Mouse (Mus musculus): ENCODE results near the gene Ccdc87.
"Not testable (repeated sequence)": the region's sequence is repeated elsewhere in the genome, so short reads cannot be mapped to it uniquely, and the experiment has no call there.

Gene Ccdc87

DNA sequence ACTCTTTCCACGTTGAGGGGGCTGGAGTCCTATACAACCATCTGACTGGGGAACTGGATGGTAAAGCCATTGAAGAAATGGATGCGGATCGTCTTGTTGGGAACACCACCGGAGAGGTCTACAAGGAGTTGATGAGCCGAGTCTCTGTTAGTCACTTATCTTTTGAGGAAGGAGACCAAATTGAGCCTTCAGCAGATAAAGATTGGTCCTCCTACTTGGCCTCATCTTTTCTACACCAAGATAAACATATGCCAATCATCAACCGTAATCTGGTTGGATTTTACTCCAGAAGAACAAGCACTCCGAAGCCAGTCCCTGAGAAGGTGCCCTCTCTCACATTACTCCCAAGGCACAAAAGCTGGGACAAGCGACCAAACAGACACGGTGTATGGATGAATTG is 1.7 kb downstream of the Ccdc87 start:
- no peak for DNase-seq

DNA sequence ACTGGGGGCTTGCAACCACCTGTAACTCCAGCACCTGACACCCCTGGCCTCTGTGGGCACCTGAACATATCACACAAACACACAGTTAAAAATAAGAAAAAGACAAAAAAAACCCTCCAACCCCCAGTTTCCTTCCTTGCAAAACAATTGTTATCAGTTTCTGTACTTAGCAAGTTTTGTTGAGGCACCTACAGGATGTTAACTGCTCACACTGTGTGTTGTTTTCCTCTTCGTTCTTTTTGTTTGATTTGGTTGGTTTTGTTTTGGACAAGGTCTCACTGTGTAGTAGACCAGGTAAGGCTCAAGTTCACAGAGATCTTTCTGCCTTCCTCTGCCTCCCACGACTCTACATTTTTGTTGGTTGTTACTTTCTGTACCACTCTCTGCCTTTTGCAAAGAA is 3.4 kb downstream of the Ccdc87 start:
- no peak for DNase-seq

DNA sequence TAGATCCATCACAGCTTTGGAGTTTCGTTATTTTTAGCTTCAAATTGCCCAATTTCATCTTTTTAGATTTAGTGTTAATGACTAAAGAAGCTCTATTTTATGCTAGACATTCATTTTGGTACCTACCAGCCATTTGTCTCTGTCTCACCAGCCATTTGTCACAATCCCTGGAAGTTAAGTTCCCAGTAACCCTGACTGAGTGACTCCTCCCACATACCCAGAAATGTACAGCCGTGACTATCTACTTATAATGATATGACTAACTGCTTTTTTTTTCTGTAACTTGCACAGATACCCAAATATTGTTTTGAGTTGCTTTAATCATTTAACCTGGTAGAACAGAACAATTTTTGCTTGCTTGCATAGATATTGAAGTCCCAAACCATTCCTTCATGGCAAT is 6.7 kb downstream of the Ccdc87 start:
- no peak for DNase-seq

DNA sequence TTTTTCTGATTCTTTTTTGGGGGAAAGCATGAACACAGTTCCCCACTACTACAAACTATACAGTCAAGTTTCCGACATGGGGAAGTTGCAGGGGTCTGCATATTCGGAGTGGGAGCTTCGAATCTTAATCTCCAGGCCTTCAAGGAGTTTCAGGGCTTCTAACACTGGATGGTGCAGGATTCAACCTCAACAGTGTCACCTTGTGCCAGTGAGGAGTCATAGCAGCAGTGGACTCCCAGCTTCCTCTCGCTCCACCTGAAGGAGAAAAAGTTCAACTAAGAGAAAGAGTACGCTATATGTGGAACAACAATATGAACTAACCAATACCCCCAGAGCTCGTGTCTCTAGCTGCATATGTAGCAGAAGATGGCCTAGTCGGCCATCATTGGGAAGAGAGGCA is 8.3 kb downstream of the Ccdc87 start:
- no peak for DNase-seq

DNA sequence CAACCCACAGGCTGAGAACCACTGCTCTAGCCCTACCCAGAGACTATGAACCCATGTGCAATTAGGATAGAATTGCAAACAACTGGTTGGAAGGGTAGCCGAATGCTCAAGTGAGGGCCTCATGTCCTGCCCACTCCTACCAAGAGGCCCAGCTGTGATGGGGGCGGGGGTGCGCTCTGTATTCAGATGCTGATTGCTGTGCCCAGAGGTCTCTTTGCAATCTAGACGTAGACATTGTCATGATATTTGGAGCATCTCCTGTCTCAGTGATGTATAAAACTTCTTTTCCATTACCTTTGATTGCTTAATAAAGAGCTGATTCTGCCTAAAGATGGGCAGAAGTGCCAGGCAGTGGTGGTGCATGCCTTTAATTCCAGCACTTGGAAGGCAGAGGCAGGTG is 10.6 kb downstream of the Ccdc87 start:
- no peak for DNase-seq

DNA sequence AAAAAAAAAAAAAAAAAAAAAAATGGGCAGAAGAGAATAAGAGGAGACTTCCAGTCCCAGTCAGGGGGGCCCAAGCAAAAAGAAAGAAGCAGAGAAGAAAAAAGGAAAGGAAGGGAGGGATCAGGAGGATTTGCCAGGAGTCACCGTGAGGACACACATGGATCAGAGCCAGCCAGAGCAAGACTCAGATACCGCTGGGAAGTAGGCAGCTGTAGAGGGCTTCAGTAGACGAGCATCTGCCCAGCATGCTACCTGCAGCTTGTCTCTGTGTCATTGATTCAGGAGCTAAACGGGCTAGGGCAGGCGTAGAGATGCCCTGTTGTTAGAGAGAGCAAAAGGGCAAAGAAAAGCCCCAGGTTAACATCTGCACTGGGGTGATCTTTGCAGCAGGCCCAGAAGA is 11.1 kb downstream of the Ccdc87 start:
- DNase-seq, result no peak

DNA sequence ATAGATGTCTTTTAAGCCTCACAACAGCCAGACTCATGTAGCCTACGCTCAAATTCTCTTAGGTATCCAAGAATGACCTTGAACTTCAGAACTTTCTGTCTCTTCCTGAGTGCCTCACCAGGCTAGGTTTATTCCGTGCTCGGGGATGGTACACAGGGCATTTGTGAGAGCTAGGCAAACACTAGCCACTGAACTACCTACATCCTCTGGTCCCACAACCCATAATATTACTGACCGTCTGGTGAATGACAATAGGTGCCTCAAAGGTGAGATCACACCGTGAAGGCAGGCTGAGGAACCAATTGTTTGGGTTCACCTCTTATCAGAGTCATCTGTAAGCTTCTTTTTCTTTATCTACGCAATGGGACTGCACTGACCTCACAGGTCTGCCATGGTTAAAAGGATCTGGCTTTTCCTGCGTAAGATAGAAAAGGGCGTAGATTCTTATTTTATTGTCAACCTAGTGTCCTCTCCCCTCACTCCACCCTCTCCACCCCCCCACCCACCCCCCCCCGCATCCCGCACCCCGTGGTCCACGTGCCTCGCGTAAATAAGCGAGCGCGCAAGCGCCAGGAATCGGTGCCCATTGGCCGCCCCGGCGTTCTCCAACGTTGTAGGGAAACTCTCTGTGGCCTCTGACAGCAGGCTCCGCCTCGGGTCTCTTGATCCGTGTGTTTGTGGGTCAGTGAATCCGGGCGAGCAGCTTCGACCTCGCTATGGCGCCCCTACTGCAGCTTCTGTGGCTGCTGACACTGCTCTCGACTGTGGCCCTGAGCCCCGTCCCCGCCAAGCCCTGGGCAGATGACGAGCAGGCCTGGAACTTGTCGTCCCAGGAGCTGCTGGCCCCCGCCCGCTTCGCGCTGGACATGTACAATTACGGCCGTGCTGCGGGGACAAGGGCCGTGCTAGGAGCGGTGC is 15.6 kb downstream of the Ccdc87 start, which contains the start of gene Ctsf:
Ctsf (plus strand) TSS at position 579 of the 918 bp plus-strand sequence.
- DNase-seq, result peak; percentile 96

DNA sequence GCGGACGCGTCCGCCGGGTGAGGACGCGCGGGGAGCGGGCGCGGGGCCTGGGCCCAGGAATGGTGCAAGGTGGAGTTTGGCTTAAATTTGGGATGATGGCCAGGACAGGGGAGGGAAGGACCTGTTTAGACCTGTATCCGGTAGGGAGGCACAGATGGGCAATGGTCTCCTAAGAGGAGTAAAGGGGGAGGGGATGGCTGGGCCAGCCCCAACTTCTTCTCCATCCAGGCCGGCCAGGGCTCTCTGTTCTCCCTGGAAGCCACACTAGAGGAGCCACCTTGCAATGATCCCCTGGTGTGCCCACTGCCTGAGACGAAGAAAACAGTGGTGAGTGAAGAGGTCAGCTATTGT is 16.3 kb downstream of the Ccdc87 start:
- DNase-seq, result no peak

DNA sequence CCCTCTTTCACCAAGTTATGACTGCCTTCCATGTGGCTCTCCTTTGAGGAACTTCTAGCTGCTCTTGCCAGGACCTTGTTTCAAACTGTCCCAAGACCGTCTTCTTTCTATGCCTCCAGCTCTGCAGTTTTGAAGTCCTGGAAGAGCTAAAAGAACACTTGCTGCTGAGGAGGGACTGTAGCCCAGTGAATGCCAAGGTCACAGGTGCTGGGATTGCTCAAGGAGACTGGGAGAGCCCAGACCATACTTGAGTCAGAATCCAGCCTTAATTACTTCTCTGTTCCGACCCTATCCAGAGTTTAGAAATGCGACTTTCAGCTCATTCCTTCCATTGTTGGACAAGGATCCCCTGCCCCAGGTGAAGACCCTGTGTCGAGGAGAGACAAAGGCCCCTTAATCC is 16.8 kb downstream of the Ccdc87 start:
- no peak for DNase-seq

DNA sequence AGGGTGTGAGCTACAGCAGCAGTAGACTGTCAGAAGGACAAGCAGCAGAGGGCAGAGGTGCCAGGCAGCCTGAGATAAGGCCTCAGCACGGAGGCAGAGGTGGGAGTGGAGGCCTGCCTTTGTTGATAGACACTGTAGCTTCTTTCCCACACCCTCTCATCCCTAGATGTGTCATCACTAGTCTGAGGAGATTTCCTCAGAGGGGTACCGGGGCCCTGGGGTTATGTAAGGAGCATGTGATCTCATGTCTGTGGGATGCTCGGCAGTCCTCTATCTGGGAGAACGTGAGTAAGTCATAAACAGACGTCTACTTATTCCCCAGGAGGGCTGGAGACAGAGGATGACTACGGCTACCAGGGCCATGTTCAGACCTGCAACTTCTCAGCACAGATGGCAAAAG is 19.9 kb downstream of the Ccdc87 start:
- DNase-seq, result no peak

DNA sequence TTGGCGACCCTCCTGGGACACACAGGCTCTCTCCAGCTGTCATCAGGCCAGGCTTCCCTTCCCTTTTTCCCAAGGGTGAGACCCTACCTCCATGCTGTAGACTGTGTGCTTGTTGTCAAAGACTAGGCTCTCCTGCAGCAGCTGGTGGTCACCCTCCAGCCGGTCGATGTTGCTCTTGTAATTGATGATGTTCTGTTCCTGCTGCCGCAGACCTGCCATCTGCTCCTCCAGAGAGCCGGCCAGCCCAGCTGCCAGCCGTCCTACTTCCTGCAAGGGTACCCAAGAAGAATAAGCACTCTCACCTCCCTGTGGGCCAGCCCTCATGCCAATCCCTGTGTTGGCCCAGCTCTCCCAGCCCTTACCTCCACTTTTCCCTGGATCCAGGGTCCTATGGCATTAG is 23.9 kb downstream of the Ccdc87 start:
- DNase-seq, result no peak

DNA sequence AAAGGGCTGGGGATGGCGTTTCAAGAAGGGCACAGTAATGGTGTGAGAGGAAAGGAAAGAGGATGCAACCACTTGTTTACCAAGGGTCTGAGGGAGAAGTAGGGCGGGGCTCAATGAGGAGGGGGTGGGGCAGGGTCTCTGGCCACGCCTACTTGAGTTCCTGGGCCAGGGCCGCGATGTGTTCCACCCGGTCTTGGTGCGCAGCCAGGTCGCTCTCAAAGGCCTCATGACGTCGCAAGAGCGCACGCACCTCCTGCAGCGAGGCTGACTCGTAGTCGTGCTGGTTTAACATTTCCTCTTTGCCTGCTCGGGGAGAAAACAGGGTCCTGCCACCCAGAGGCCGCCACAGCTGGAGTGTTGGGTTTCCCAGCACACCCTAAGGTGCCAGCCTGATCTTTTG is 26.0 kb downstream of the Ccdc87 start:
- no peak for DNase-seq

DNA sequence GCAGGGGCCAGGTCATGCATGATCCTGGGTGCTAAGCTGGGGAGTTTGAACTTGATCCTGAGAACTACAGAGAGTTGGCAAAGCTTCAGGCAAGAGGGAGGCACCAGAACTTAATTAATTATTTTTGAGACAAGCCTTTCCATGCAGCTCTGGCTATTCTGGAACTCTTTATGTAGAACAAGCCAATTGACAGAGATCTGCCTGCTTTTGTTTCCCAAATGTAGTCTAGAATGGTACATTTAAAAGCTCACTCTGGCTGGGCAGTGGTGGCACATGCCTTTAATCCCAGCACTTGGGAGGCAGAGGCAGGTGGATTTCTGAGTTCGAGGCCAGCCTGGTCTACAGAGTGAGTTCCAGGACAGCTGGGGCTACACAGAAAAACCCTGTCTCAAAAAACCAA is 35.4 kb downstream of the Ccdc87 start:
- DNase-seq, result not testable (repeated sequence)

DNA sequence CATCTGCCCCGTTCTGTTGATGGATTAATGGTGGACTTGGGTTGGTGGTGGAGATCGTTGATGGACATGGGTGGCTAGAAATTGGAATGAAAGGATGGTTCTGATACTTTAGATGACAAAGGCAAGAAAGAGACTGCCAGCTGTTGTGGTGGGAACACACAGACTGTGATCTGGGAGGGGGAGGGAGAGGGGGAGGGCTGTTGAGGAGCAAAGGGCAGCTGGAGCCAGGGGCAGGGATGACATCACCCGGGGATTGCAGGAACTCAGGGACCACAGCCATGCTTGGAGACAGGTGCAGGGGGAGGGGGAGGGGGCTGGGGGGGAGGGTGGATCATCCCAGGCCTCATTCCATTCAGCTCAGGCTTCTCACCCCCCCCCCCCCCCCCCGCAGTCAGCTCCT is 37.1 kb downstream of the Ccdc87 start:
- DNase-seq, result no peak

DNA sequence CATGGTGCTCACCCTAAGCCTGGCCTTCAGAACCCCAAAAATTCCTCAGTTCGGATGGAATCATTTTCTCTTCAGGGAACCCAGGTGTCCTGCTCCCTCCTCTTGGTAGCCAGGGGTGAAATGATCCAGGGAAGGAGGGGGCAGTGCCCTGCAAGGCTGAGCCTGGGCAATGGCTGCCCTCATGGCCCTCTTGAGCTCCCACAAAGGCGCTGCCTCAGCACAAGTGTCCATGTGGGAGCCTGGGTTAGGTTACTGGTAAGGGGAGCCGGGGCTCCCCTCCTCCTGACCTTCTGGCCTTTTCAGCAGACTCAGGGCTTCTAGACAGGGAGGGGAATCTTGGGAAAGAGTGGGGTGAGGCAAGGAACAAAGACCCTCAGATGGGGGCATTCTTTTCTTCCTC is 37.6 kb downstream of the Ccdc87 start:
- peak; percentile 20 for DNase-seq

DNA sequence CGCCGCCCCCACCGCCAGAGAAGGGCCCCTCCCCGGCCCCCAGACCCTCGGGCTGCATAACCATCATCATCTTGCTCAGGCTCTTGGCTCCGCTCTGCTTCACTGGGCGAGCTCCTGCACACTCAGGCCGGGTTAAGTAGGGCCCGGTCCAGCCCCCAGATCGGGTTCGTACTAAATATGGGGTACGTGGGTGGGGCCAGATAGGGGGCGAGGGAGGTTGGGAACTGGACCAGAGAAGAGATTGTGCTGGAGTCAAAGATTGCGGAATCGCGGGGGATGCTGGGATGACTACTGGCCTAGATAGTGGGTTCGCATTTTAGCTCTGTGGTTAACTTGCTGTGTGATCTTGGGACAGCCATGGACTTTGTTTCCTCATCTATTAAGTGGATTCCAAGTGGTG is 38.6 kb downstream of the Ccdc87 start, which contains the start of gene Actn3:
Actn3 (minus strand) TSS at position 125 of the 400 bp plus-strand sequence.
- DNase-seq, result peak; percentile 36

DNA sequence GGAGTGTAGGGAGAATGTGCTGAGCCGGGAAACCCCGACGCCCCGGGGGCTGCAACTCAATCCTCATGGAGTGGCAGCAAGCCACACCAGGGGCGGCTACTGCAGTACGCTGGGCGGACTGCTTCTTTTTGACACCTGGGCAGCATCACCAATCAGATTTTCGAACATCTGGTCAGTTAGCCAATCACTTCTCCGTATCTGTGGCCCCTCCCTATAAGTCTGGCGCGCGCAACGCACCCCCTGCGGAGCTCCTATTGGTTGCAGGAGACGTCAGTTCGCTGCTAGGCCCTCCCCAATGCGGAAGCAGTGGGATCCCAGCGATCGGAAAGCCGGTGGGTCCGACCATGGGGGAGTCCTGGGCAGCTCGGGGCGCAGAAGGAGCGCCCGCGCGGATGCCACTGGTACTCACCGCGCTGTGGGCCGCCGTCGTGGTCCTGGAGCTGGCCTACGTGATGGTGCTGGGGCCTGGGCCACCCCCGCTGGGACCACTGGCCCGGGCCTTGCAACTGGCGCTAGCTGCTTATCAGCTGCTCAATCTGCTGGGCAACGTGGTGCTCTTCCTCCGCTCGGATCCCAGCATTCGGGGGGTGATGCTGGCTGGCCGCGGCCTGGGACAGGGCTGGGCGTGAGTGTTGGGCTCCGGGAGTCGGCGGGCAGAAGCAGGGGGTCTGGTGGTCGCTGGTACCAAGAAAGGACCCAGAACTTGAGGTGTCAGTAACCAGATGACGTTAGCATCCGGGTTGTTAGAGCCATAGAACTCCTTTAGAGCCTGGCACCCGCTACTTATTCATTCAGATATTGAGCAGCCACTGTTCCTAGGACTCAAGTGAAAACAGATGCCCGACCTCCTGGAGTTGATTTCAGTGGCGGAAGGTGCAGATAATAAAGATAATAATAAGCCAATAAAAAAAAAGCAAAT is 39.5 kb downstream of the Ccdc87 start, which contains the start of gene Zdhhc24:
Zdhhc24 (plus strand) TSS at position 264 of the 919 bp plus-strand sequence.
- DNase-seq, result peak; percentile 97

DNA sequence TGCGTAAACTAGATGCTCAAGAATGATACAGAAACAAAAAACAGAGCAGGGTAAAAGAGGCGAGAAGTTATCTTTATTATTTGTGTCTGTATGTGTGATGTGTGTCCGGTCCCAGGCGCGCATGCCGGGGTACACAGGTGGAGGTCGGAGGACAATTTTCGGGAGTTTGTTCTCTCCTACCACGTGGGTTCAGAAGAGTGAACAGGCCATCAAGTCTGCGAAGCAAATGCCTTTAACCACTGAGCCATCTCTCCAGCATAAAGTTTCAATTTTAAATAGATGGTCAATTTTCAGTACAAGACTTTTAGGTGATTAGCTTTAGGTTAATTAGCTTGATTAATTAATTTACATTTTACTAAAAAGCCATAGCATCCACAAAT is 40.1 kb downstream of the Ccdc87 start:
- no peak for DNase-seq

DNA sequence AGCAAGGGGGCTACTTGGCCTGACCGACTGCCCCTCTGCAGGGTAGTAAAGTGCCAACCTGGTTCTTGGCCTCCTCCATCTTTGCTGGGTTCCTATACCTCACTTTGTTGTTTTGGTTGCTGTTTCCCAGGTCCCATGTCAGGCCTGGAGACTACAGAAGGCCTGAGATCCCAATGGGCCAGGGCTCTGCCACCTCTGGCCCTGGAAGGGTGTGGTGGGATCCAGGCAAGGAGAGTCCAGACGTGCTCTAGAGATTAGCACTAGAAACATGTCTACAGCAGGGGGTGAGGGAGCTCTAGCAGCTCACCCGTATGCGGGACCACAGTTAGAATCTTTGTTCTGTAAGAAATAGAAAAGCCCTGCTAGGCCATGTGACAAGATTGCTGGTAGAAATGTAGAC is 44.8 kb downstream of the Ccdc87 start:
- no peak for DNase-seq

DNA sequence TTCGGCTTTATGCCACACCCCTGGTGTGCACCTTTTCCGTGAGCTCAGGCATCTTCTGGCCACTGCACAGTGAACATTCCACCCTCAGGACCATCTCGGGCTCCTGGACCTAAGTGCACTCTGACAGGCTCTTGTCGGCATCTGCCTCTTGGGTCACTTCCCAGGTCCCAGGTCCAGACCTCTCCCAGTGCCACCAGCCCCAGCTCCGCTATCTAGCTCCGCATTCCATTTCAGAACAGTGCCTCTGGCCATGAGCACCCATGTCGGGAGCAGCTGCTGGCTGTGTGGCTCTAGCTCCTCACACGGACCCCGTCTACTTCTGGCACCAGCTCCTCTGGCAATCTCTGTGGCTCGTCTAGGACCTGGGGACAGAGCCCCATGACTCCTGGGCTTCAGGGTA is 50.6 kb downstream of the Ccdc87 start:
- DNase-seq, result no peak

DNA sequence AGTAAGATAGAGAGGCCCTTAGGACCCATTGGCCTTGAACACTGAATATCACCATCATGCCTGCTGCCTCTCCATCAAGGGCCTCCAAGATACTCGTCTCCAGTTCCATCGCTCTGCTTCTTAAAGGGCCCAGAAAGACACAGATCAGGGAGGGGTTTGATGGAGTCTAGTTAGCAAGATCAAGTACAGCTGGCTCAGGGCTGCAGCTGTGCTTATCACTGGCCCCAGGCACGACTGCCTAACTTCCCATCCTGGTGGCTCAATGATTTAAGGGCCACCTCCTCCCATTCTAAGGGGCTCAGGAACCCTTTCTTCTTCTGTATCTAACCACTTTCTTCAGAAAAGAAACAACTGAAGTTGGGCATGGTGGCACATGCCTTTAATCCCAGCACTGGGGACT is 52.6 kb downstream of the Ccdc87 start:
- DNase-seq, result no peak

All from cerebellum, adult 9-10 months (tissue).